Mouse (Mus musculus) frontal cortex, postnatal 36 days (tissue): ENCODE data around the gene Thbs1.
"Not testable (repeated sequence)": the region's sequence is repeated elsewhere in the genome, so short reads cannot be mapped to it uniquely, and the experiment has no call there.

ENCODE experiments used
- DNase-seq, 2 experiments: peaks; one replicate each; pipeline ENCODE4 v3.0.0; 2022; ENCODE audit warnings: low spot score in 2 of 2

Gene Thbs1

GRCm38 (mm10) chr2:118147749-118148148, 36.1 kb downstream of the Thbs1 start:
- not testable (repeated sequence) for DNase-seq

- no peak for DNase-seq
Measured at GRCm38 (mm10) chr2:118148321-118149142, 36.9 kb downstream of the Thbs1 start.

- peak; percentile 48 to 78 for DNase-seq
Measured at GRCm38 (mm10) chr2:118149855-118150563, 38.3 kb downstream of the Thbs1 start.

DNA sequence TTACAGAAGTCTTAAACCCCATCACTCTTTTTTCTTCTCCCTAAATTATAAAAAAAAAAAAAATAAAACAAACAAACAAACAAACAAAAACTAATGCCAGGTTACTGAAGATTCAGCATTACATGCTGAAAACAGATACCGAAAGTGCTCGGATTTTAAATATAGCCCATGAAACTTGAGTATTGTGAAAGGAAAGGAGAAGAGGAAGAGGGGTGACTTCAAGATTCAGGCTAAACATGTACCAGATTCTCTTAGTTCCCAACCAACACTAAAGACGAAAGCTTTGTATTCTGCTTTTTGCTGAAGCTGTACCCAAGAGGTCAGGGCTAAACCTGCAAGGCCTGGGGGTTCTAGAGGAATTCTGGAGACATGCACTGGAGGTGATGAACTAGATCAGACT, 46.4 kb downstream of the Thbs1 start:
- no peak for DNase-seq

- no peak for DNase-seq
Measured at GRCm38 (mm10) chr2:118159126-118159525, 47.5 kb downstream of the Thbs1 start.

GRCm38 (mm10) chr2:118160547-118160946, 48.9 kb downstream of the Thbs1 start:
- DNase-seq: no peak

- DNase-seq: no peak
Measured at GRCm38 (mm10) chr2:118160991-118161390, 49.3 kb downstream of the Thbs1 start.

DNA sequence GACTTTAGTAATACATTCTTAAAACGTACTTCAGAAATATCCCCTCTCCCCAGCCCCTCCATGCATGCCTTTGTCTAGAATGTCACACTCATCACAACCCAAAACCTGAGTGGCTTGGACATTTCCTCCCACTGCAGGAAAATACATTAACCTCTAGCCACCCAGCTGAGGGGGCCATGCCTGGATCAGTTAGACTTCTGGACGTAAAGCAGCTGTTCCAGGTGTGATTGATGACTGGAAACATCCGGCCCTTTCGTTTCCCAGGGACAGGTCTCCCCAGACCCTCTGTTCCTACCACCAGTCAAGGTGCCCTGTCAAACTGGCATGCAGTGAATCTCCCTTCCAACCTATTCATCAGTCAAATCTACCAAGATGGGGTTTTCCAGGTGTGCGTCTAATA, 50.8 kb downstream of the Thbs1 start:
- no peak for DNase-seq

DNA sequence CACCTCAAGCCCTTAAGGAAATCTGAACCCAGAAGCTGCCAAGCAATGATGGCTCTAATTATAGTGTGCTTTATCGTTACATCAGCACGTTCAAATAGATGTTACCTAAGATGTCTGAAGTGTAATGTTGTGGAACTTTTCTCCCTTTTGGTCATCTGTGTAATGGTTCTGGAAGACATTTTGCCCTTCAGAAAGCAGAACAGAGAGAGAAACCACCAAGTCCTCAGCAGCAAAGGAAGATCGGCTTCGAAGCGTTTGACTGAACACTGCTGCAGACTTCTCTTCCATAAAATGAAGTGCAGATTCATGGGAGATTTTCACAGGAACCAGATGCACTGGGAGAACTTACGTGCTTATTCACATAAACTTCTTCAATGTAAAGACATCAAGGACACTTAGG, 52.5 kb downstream of the Thbs1 start:
- DNase-seq: no peak

DNA sequence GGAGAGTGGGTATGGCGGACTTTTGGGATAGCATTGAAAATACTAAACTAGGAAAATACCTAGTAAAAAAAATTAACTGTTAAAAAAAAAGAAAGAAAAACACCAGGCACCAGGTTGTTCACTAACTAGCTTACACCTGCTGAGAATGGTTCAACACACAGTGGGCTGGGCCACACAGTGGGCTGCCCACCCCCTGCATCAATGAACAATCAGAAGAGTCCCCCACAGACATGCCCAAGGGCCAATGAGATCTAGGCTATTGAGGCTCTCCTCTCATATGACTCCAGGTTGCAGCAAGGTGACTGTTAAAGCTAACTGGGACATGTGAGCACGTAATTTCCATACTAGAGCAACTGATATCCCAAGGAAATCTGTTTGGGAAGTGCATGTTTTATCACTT, 54.0 kb downstream of the Thbs1 start:
- DNase-seq: no peak

DNA sequence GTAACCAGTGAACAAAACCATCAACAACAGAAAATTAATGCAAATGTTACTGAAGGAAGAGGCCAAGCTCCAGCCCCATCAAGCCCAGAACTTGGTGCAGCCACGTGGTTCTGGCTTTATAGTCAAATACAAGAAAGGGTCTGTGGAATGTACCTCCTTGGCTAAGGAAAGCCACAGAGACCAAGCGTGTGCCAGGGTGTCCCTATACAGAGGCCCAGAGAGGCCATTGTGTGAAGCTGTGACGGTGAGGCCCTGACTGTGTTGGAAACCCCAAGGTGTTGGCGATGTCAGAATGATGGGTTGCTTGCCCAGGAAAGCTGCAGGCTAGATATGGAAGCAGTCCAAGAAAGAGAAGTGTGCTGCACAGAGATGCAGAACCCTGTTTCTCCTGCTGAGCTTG, 56.1 kb downstream of the Thbs1 start:
- no peak for DNase-seq

DNA sequence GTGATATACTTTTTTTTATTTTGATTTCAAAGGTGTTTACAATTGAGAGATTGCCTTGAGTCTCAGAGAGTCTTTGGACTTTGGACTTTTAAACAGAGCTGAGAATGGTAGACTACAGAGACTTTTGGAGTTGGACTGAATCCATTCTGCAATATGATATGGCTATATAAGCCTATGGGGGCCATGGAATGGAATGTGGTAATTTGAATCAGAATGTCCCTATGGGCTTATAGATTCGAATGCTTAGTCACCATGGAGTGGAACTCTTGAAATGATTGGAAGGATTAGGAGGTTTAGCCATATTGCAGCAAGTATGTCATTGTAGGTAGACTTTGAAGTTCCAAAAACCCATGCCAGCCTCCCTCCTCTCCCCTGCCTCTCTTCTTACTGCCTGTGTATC, 56.5 kb downstream of the Thbs1 start:
- DNase-seq: no peak

DNA sequence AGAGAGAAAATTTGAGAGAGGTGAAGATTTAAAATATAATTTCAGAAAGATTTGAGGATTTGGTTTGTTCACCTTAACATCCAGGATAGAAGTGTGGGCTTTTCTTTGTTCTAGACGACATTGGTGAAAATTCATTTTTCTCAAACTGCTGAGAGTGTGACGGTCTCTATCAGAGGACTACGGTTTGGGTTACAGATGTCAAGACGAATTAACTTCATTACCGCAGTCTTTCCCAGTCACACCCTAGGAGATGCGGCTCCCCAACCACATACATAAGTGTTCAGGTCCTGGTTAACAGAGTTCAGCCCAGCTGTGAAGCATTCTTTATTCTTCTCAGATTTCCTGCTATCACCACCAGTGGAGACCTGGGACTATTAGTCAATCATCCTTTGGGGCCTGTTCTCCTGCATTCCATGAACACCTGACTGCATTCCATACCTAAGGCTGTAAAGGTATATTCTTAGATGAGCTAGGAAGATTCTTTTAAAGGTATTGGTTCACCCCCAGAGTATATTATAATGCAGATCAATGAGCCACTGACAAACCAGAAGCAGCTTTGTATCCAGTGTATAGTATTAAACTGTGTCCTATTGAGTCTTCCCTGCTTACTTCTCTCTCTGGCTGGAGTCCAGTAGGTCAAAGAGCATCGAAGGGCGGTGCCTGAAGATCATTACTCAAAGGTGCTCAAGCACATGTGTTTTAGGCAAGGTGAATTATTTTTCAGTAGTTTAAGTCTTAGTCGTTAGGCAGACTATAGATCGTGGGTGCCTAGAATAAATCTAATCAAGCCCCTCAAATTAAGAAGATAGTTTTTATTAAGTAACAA, 63.1 kb downstream of the Thbs1 start:
- DNase-seq: no peak
